Mouse (Mus musculus) lung, embryonic 14.5 days (tissue): ENCODE measurements around the gene Chpt1. TPM values are rescaled to one million over a fixed set of nuclear protein-coding genes. Genes with fewer than 3 reads are reported as not detected.

Experiments used
- ATAC-seq: fragments of 200-750 bp; cut with Nextera tagmentation; 2 replicates; pipeline ENCODE4 v1.8.0; 2017; ENCODE audit warnings: mild to moderate bottlenecking, moderate TSS enrichment, moderate library complexity; ENCODE audit not compliant: insufficient read depth
- DNase-seq: peaks from one replicate; pipeline ENCODE4 v3.0.0-alpha.2; 2015
- H3K27ac ChIP-seq: fragments of 300-500 bp; sonication (generic); 2 replicates; pipeline ENCODE4 v1.5.1; 2014; ENCODE audit warnings: low read depth, mild to moderate bottlenecking, moderate library complexity
- H3K27me3 ChIP-seq: fragments of 300-500 bp; sonication (generic); 2 replicates; pipeline ENCODE4 v1.6.1; 2014; ENCODE audit warnings: low read length, control low read depth; ENCODE audit not compliant: insufficient read depth
- H3K36me3 ChIP-seq: fragments of 300-500 bp; sonication (generic); 2 replicates; pipeline ENCODE4 v1.6.1; 2014; ENCODE audit warnings: control low read depth; ENCODE audit not compliant: insufficient read depth
- H3K4me1 ChIP-seq: fragments of 300-500 bp; sonication (generic); 2 replicates; pipeline ENCODE4 v1.6.1; 2014; ENCODE audit warnings: antibody characterized with exemption, control low read depth; ENCODE audit not compliant: insufficient read depth
- H3K4me2 ChIP-seq: fragments of 300-500 bp; sonication (generic); 2 replicates; pipeline ENCODE4 v1.6.1; 2014; ENCODE audit warnings: mild to moderate bottlenecking
- H3K4me3 ChIP-seq: fragments of 300-500 bp; sonication (generic); 2 replicates; pipeline ENCODE4 v1.5.1; 2014; ENCODE audit warnings: low read depth, low read length
- H3K9ac ChIP-seq: fragments of 300-500 bp; sonication (generic); 2 replicates; pipeline ENCODE4 v1.6.1; 2014
- H3K9me3 ChIP-seq: fragments of 300-500 bp; sonication (generic); 2 replicates; pipeline ENCODE4 v1.6.1; 2016; ENCODE audit warnings: low read depth, low read length, control low read depth
- CTCF ChIP-seq: IDR thresholded peaks from 2 replicates; pipeline ENCODE4 v1.5.1; 2016; ENCODE audit warnings: antibody characterized with exemption, low read depth
- WGBS: fragments of 180-500 bp; shearing (Covaris S2); extraction: QIAGEN DNeasy Blood & Tissue Kit; methylation state at CpG from one replicate; pipeline ENCODE4 v1.1.7; 2014; 5-methylcytosine and 5-hydroxymethylcytosine counted together
- polyA plus RNA-seq: library from polyadenylated mRNA; unstranded; fragments of >200 nt; fragmentation: Nextera tagmentation; extraction: Ambion mirVana; gene quantifications from 2 replicates; pipeline ENCODE4 v1.2.1, GENCODE M21; 2014

Chpt1 gene
- polyA plus RNA-seq, 1 experiment from 2014 or later: 40.5 TPM

DNA sequence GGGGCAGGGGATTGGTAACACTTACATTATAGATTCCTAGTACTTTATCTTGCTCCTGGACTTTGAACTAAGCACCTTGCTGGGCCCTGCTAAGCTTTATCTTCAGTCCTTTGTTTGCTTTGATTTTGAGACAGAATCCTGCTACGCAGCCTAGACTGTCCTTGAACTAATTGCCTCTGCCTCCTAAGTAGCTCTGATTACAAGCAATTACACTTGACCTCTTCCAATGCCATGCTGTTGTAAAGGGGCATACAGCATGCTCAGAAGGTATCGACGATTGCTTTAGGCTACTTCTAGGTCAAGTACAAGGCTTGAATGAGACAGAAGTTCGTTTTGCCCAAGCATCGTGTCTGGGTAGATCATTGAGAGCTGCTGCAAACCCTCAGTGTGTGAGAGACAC is 1.4 kb upstream of the Chpt1 start:
- no peak overlapping the region for H3K4me2 ChIP-seq
- H3K9me3 ChIP-seq: no peaks in the 10 kb centered on the region
- DNase-seq: no peak
- no peak overlapping the region for H3K9ac ChIP-seq
- H3K27ac ChIP-seq: no peak overlapping the region
- H3K4me1 ChIP-seq: peaks cover 12% of the 10 kb centered on the region
- no peak for ATAC-seq
- WGBS: 56% methylated on average over 5 of the region's 5 CpGs
- H3K27me3 ChIP-seq: no peaks in the 10 kb centered on the region
- H3K36me3 ChIP-seq: no peaks in the 10 kb centered on the region
- no peak overlapping the region for H3K4me3 ChIP-seq
- no peak for TF ChIP-seq CTCF

DNA sequence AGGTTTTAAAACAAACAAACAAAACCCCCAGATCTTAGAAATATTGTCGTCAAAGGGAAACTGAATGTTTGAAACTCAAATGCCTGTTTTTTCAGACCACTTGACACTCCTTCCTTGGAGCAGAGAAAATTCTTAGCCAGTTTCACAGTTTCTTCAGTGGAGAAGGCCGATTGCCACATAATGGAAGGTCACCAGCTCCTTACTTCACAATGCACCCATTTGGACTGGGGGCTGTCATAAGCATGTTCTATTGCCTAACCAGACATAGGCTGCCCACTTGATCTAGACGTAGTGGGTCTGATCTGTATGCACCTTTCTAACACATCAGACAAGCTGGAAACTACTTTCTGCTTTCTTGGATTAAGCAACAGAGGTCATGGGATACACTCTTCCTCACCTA is 608 bp upstream of the Chpt1 start:
- 40% methylated on average over 3 of the region's 3 CpGs for WGBS
- Histone ChIP-seq H3K4me3 (no peak overlapping the region), H3K36me3 (no peaks in the 10 kb centered on the region), H3K9ac (no peak overlapping the region), H3K4me2 (peak overlapping the region; percentile 86), H3K4me1 (peaks cover 12% of the 10 kb centered on the region), H3K27ac (peak overlapping the region; percentile 56; the same call in 1 of the 2 replicates), H3K27me3 (no peaks in the 10 kb centered on the region), H3K9me3 (no peaks in the 10 kb centered on the region)
- ATAC-seq: no peak
- TF ChIP-seq CTCF: no peak
- DNase-seq: no peak

DNA sequence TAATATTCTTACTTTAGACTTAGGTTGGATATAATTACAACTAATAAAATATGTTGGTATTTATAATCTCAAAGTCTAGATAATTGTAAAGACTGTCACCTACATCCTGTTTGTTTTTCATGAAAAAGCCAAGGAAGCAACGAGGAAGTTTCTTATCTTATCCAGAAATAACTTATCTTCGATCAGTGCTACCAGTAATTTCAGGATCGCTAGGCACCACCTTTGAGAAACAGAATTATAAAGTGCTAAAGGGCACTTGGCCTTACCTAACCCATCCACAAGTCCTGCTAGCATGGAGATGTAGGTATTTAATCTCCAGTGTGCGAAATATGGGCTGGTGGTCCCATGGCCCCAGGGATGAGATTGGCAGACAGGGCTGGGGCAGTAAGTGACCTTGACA is 954 bp downstream of the Chpt1 start:
- TF ChIP-seq CTCF: no peak
- 22% methylated on average over 4 of the region's 4 CpGs for WGBS

DNA sequence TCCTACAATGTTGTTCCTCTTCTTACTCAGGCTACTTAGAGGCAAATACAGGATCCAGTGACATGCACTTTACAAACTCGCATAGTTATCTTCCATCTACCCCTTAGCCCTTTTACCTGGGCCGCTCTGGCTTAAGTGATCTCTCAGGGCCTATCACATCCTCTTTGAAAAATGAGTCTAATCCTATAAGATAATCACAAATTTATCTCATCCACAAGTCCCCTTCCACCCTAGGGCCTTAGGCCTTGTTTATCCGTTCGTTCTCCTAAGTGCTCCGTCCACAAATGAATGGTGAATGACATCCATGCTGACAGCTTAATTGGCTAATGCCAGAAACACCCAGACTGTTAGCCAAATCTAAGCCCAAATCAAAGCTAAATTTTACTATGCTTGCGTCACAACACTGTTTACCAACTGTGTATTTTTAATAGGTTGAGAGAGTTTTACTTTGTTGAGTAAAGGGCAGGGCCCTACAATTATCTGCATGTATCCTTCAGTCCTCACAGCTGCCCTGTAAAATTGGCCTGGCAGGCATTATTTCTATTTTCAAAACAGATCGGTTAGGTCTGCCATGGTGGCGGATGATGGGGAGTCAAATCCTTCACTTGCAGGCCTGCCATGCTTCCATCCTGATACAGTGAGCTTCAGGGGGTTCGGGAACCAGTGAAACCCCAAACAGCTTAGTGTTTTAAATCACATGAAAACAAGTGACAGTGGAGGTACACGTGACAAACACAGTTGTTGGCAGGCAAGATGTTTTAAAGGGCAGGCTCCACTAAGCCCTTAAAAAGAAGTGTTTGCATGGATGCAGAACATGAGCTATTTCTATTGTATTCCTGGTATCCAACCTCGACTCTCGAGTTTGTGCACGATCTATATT is 1.7 kb downstream of the Chpt1 start:
- no peak overlapping the region for H3K9ac ChIP-seq
- H3K4me3 ChIP-seq: no peak overlapping the region; the same call in 1 of the 2 replicates
- DNase-seq: peak; percentile 19
- no peak for TF ChIP-seq CTCF
- peak overlapping the region; percentile 86 for H3K4me2 ChIP-seq
- H3K36me3 ChIP-seq: no peaks in the 10 kb centered on the region
- ATAC-seq: no peak
- H3K9me3 ChIP-seq: no peaks in the 10 kb centered on the region
- WGBS: 63% methylated on average over 13 of the region's 13 CpGs
- H3K27me3 ChIP-seq: no peaks in the 10 kb centered on the region
- no peak overlapping the region for H3K27ac ChIP-seq
- peaks cover 12% of the 10 kb centered on the region for H3K4me1 ChIP-seq

More for the DNA sequence above, 954 bp downstream of the Chpt1 start:
- Histone ChIP-seq H3K27ac (no peak overlapping the region), H3K36me3 (no peaks in the 10 kb centered on the region), H3K9me3 (no peaks in the 10 kb centered on the region), H3K4me2 (peak overlapping the region; percentile 86), H3K4me3 (peak overlapping the region; percentile 68), H3K9ac (peak overlapping the region; percentile 80), H3K4me1 (peaks cover 12% of the 10 kb centered on the region), H3K27me3 (no peaks in the 10 kb centered on the region)
- no peak for ATAC-seq
- no peak for DNase-seq

DNA sequence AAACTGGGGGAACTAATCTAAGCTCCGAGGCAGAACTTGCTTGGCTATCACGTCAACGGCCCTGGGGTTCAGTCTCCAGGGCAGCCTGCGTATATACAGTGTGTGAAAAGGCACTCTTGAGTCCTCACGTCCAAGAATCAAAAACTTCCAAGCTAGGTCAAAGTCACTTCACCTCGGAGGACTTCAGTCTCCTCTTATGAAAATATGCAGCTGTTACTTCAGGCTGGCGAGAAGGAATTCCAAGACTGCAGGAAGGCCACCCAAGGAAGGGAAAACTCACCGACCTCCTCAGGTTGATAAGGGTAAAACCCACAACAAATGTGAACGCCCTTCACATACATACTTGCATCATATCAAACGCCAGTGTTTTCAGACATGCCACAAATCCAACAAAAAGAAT is 2.5 kb downstream of the Chpt1 start:
- no peaks in the 10 kb centered on the region for H3K36me3 ChIP-seq
- H3K4me3 ChIP-seq: no peak overlapping the region
- DNase-seq (peak; percentile 17), ATAC-seq (no peak)
- no peak overlapping the region for H3K9ac ChIP-seq
- WGBS: 21% methylated on average over 10 of the region's 10 CpGs
- H3K4me1 ChIP-seq: peaks cover 12% of the 10 kb centered on the region
- H3K27ac ChIP-seq: no peak overlapping the region
- no peaks in the 10 kb centered on the region for H3K9me3 ChIP-seq
- H3K27me3 ChIP-seq: no peaks in the 10 kb centered on the region
- TF ChIP-seq CTCF: no peak
- H3K4me2 ChIP-seq: peak overlapping the region; percentile 18; the same call in 1 of the 2 replicates

DNA sequence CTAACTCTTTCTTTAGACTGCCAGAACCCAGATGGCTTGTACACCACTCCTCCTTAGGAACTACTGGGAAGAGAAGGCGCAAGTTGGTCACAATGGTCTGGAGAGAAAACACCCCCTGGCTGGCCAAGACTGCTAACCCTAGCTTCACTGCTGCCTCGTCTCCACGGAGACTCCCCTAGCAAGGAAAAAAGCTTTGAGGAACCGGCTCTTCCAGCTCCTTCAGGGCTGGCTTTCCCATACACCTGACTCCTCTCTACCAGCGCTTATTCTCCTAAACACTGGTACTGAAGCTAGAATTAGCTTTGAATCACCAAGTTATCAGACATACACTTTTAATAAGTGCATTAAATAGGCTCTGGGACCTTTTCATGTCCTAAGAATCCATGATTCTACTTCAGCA is 3.9 kb downstream of the Chpt1 start:
- 62% methylated on average over 5 of the region's 5 CpGs for WGBS
- no peaks in the 10 kb centered on the region for H3K27me3 ChIP-seq
- no peaks in the 10 kb centered on the region for H3K36me3 ChIP-seq
- no peaks in the 10 kb centered on the region for H3K9me3 ChIP-seq
- no peak for TF ChIP-seq CTCF
- no peak overlapping the region for H3K4me2 ChIP-seq
- no peak overlapping the region for H3K4me3 ChIP-seq
- no peak overlapping the region for H3K9ac ChIP-seq
- DNase-seq: peak; percentile 43
- H3K4me1 ChIP-seq: peaks cover 12% of the 10 kb centered on the region
- ATAC-seq: no peak
- no peak overlapping the region for H3K27ac ChIP-seq

DNA sequence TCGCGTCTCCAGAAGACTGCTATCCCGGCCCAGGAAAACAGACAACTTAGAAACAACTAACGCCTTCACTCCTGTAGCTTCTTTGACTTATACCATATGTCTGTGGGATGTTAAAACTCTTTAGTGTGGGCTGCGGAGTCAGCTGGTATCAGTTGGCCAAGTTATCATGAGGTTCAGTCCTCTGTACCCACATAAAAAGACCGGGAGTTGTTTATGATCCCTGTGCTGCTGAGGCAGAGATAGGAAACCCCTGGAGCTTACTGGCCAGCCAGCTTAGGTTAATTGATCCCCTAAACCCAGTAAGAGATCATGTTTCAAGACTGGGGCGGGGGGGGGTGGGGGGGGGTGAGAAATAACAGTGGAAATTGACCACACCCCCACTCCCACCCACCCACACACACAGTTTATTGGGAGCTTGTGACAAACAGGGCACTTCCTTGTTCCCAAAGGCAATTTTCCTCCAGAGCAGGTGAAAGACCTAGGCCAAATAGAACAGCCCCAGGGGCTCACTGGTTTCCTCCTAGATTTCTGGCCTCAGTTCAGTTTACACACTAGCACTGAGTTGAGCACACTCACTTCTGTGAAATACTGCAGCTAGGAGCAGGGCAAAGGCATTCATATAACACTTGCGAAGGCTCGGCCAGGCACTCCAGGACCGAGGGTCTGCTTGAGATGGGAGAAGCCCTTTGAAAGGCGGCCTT is 6.9 kb downstream of the Chpt1 start:
- Histone ChIP-seq H3K4me1 (peaks cover 5% of the 10 kb centered on the region), H3K9ac (no peak overlapping the region), H3K36me3 (no peaks in the 10 kb centered on the region), H3K27ac (no peak overlapping the region), H3K4me2 (no peak overlapping the region), H3K4me3 (no peak overlapping the region), H3K27me3 (no peaks in the 10 kb centered on the region), H3K9me3 (no peaks in the 10 kb centered on the region)
- 63% methylated on average over 11 of the region's 11 CpGs for WGBS
- no peak for TF ChIP-seq CTCF
- ATAC-seq (no peak), DNase-seq (no peak)
